Mouse (Mus musculus): ENCODE data around the gene 2010315B03Rik. TPM values are rescaled to one million over a fixed set of nuclear protein-coding genes. Genes with fewer than 3 reads are reported as not detected.
"Not testable (repeated sequence)": the region's sequence is repeated elsewhere in the genome, so short reads cannot be mapped to it uniquely, and the experiment has no call there.

Gene 2010315B03Rik
- total and polyA plus RNA-seq, 3 experiments: 4.6 to 10.1 (median 6.1) TPM

- H3K79me2 ChIP-seq (replicated peaks; ENCODE audit: control insufficient read depth, extremely low read depth, insufficient read depth, poor library complexity, severe bottlenecking): no peaks in the 10 kb centered on the region
- H3K9ac ChIP-seq (ENCODE audit: insufficient read depth, low read depth): no peak overlapping the region
- TF ChIP-seq HCFC1 (IDR thresholded peaks at IDR 0.05; ENCODE audit: low read depth, low read length): no peak
- no peak for TF ChIP-seq JUN (IDR thresholded peaks at IDR 0.05; ENCODE audit: insufficient read depth, low read depth, low read length)
- peak; percentile 58; the same call in 1 of the 2 replicates for TF ChIP-seq PAX5 (IDR thresholded peaks at IDR 0.05; ENCODE audit: low read length)
- TF ChIP-seq JUND (conservative IDR thresholded peaks at IDR 0.05; ENCODE audit: low read depth, low read length): no peak
- TF ChIP-seq MAX (IDR thresholded peaks at IDR 0.05; ENCODE audit: low read length): no peak
- TF ChIP-seq POLR2AphosphoS2 (IDR thresholded peaks at IDR 0.05; ENCODE audit: low read depth, low read length): no peak
- no peak for TF ChIP-seq MAFK (IDR thresholded peaks at IDR 0.05; ENCODE audit: insufficient replicate concordance, low read length)
- TF ChIP-seq ELF1 (IDR thresholded peaks at IDR 0.05; ENCODE audit: low read depth, low read length): no peak
- TF ChIP-seq CTCF (conservative IDR thresholded peaks at IDR 0.05 in 1 of 2, IDR thresholded peaks at IDR 0.05 in 1 of 2; ENCODE audit: low read depth in 2 of 2, low read length in 2 of 2): peak in 1 of 2 experiments; percentile 21; a peak in 1 of 4 replicates
- no peak for TF ChIP-seq IRF4 (IDR thresholded peaks at IDR 0.05; ENCODE audit: low read depth, low read length)
- no peak for TF ChIP-seq TBP (conservative IDR thresholded peaks at IDR 0.05; ENCODE audit: low read depth, low read length)
- peak; percentile 71 for DNase-seq (ENCODE audit: extremely low read depth)
- in situ Hi-C loops (cut with MboI; ENCODE audit: low pct_ligation_motif_present, low pct_unique_long_range_greater_than_20kb, low sequenced_read_pairs): no loop called here
- no peak overlapping the region for H3K27ac ChIP-seq (ENCODE audit: insufficient read depth, low read depth)
- H3K4me1 ChIP-seq (ENCODE audit: control insufficient read depth in 1 of 2, insufficient read depth in 2 of 2): no peaks in the 10 kb centered on the region
- dilution Hi-C loops (cut with MboI; ENCODE audit: extremely low pct_ligation_motif_present, extremely low pct_unique_long_range_greater_than_20kb, low sequenced_read_pairs): no loop called here
- H3K27me3 ChIP-seq (replicated peaks): no peaks in the 10 kb centered on the region
- H3K4me2 ChIP-seq (ENCODE audit: insufficient read depth, low read depth, poor library complexity, severe bottlenecking): no peak overlapping the region
- no peaks in the 10 kb centered on the region for H3K36me3 ChIP-seq (replicated peaks in 1 of 2; ENCODE audit: control insufficient read depth in 1 of 2, insufficient read depth in 1 of 2, low read length in 1 of 2)
- peaks cover 6% of the 10 kb centered on the region for H3K9me3 ChIP-seq (replicated peaks; ENCODE audit: low read length)
- H3K4me3 ChIP-seq (replicated peaks in 1 of 3; ENCODE audit: low read depth in 2 of 3, low read length in 2 of 3, poor library complexity in 1 of 3): no peak overlapping the region
These were observed 55.1 kb downstream of the 2010315B03Rik start for GRCm38 (mm10) chr9:124257200-124258066.

GRCm38 (mm10) chr9:124256271-124257199, 56.0 kb downstream of the 2010315B03Rik start:
- H3K9me3 ChIP-seq (replicated peaks; ENCODE audit: low read length); H3K9ac ChIP-seq (ENCODE audit: insufficient read depth, low read depth); H3K27me3 ChIP-seq (replicated peaks); H3K36me3 ChIP-seq (replicated peaks in 1 of 2; ENCODE audit: control insufficient read depth in 1 of 2, insufficient read depth in 1 of 2, low read length in 1 of 2); dilution Hi-C loops (cut with MboI; ENCODE audit: extremely low pct_ligation_motif_present, extremely low pct_unique_long_range_greater_than_20kb, low sequenced_read_pairs); H3K79me2 ChIP-seq (replicated peaks; ENCODE audit: control insufficient read depth, extremely low read depth, insufficient read depth, poor library complexity, severe bottlenecking); in situ Hi-C loops (cut with MboI; ENCODE audit: low pct_ligation_motif_present, low pct_unique_long_range_greater_than_20kb, low sequenced_read_pairs); H3K4me2 ChIP-seq (ENCODE audit: insufficient read depth, low read depth, poor library complexity, severe bottlenecking); H3K4me3 ChIP-seq (replicated peaks in 1 of 3; ENCODE audit: low read depth in 2 of 3, low read length in 2 of 3, poor library complexity in 1 of 3); H3K4me1 ChIP-seq (ENCODE audit: control insufficient read depth in 1 of 2, insufficient read depth in 2 of 2); H3K27ac ChIP-seq (ENCODE audit: insufficient read depth, low read depth); DNase-seq (ENCODE audit: extremely low read depth): not testable (repeated sequence)
- TF ChIP-seq MXI1 (IDR thresholded peaks at IDR 0.05; ENCODE audit: low read depth, low read length) (peak; percentile 56; the same call in 1 of the 2 replicates), KAT2A (IDR thresholded peaks at IDR 0.05; ENCODE audit: insufficient replicate concordance, low read length) (0 out of 2 replicates have a peak, but pooled peaks have one; percentile 18), PAX5 (IDR thresholded peaks at IDR 0.05; ENCODE audit: low read length) (0 out of 2 replicates have a peak, but pooled peaks have one; percentile 37), NELFE (IDR thresholded peaks at IDR 0.05; ENCODE audit: low read depth, low read length) (peak; percentile 39; the same call in 1 of the 2 replicates), SIN3A (IDR thresholded peaks at IDR 0.05; ENCODE audit: low read length) (peak; percentile 37; the same call in 1 of the 2 replicates)

Data from CH12.LX (cell line).